Mouse (Mus musculus) retina, postnatal 7 days (tissue): ENCODE results near the gene Rbm46.

Source experiments
- DNase-seq: peaks from one replicate; pipeline ENCODE4 v3.0.0-alpha.2; 2012; ENCODE audit warnings: low read depth, low spot score

The Rbm46 gene

DNA sequence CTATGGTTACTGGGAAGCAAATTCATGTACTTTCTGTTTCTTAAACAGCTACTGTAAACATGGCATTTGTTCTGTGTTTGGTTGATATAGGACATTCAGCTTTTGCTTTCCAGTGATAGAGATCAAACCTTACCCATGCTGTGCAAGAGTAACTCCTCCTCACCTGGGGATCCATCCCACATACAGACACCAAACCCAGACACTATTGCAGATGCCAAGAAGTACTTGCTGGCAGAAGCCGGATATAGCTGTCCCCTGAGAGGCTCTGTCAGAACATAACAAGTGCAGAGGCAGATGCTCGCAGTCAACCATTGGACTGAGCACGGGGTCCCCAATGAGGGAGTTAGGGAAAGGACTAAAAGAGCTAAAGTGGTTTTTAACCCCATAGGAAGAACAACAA lies 84.6 kb downstream of the Rbm46 start:
- no peak for DNase-seq
